Mouse (Mus musculus) heart, embryonic 16.5 days (tissue): ENCODE results near the gene Tcea2. TPM values are rescaled to one million over a fixed set of nuclear protein-coding genes. Genes with fewer than 3 reads are reported as not detected.
A peak's percentile ranks its signal among the peaks of the same experiment; 100 is the strongest.

Experiments used
- ATAC-seq: fragments of 200-750 bp; cut with Nextera tagmentation; replicated peaks from 2 replicates; pipeline ENCODE4 v1.8.0; 2017; ENCODE audit warnings: moderate number of reproducible peaks; ENCODE audit not compliant: insufficient read depth, low FRiP score; ENCODE audit errors: extremely low read depth
- H3K27ac ChIP-seq: fragments of 300-500 bp; sonication (generic); 2 replicates; pipeline ENCODE4 v1.5.1; 2014; ENCODE audit warnings: mild to moderate bottlenecking, low read length, control low read depth, moderate library complexity
- H3K27me3 ChIP-seq: fragments of 300-500 bp; sonication (generic); 2 replicates; pipeline ENCODE4 v1.6.1; 2014; ENCODE audit warnings: low read length, mixed read lengths; ENCODE audit not compliant: control insufficient read depth, insufficient read depth
- H3K36me3 ChIP-seq: fragments of 300-500 bp; sonication (generic); 2 replicates; pipeline ENCODE4 v1.6.1; 2014; ENCODE audit not compliant: control insufficient read depth, insufficient read depth
- H3K4me1 ChIP-seq: fragments of 300-500 bp; sonication (generic); 2 replicates; pipeline ENCODE4 v1.6.1; 2014; ENCODE audit warnings: low read length, mixed read lengths; ENCODE audit not compliant: control insufficient read depth, insufficient read depth
- H3K4me2 ChIP-seq: fragments of 300-500 bp; sonication (generic); 2 replicates; pipeline ENCODE4 v1.6.1; 2014; ENCODE audit warnings: low read depth, mild to moderate bottlenecking, control low read depth, low read length
- H3K4me3 ChIP-seq: fragments of 300-500 bp; sonication (generic); 2 replicates; pipeline ENCODE4 v1.5.1; 2014; ENCODE audit warnings: mild to moderate bottlenecking, control low read depth, low read length
- H3K9ac ChIP-seq: fragments of 300-500 bp; sonication (generic); 2 replicates; pipeline ENCODE4 v1.6.1; 2014; ENCODE audit warnings: low read length, control low read depth
- H3K9me3 ChIP-seq: fragments of 300-500 bp; sonication (generic); replicated peaks from 2 replicates; pipeline ENCODE4 v1.6.1; 2016; ENCODE audit warnings: low read length; ENCODE audit not compliant: control insufficient read depth
- WGBS: fragments of 180-500 bp; shearing (Covaris S2); extraction: QIAGEN DNeasy Blood & Tissue Kit; methylation state at CpG from one replicate; pipeline ENCODE4 v1.1.7; 2014; 5-methylcytosine and 5-hydroxymethylcytosine counted together
- polyA plus RNA-seq: library from polyadenylated mRNA; unstranded; fragments of >200 nt; fragmentation: Nextera tagmentation; extraction: Ambion mirVana; gene quantifications from 2 replicates; pipeline ENCODE4 v1.2.1, GENCODE M21; 2015

The Tcea2 gene
- polyA plus RNA-seq, 1 experiment from 2014 or later: 17.6 TPM

DNA sequence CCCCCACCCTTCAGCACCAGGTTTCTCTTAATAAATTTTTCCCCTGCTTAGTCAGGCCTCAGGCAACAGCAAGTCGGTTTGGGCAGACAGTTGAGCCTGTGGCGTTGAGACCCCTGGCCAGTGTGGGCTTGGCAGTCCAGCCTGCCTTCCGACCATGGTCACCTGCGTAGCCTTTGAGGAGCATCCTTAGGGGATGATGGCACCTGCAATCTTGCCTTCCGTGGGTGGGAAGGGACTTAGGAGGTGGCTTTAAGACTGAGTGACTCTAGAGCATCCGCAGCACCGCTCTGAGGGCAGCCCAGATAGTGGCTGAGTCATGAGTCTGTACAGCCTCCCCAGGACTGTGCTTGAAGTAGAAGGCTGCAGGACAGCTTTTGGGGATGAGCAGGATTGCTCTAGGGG, 607 bp downstream of the Tcea2 start:
- 15% methylated on average over 7 of the region's 7 CpGs for WGBS
- Histone ChIP-seq H3K9ac (peak overlapping the region; percentile 78), H3K4me1 (peaks cover 8% of the 10 kb centered on the region), H3K4me3 (peak overlapping the region; percentile 76), H3K27ac (no peak overlapping the region; the same call in 1 of the 2 replicates), H3K36me3 (peaks cover 2% of the 10 kb centered on the region; the same call in 1 of the 2 replicates), H3K9me3 (no peaks in the 10 kb centered on the region), H3K4me2 (peak overlapping the region; percentile 79), H3K27me3 (no peaks in the 10 kb centered on the region)
- ATAC-seq: peak; percentile 8

GRCm38 (mm10) chr2:181681978-181682377, 1.9 kb downstream of the Tcea2 start:
- ATAC-seq: no peak
- peaks cover 2% of the 10 kb centered on the region; the same call in 1 of the 2 replicates for H3K36me3 ChIP-seq
- WGBS: 84% methylated on average over 1 of the region's 1 CpGs
- H3K27ac ChIP-seq: no peak overlapping the region
- no peaks in the 10 kb centered on the region for H3K27me3 ChIP-seq
- no peak overlapping the region for H3K4me3 ChIP-seq
- H3K4me2 ChIP-seq: no peak overlapping the region
- H3K4me1 ChIP-seq: peaks cover 7% of the 10 kb centered on the region; the same call in 1 of the 2 replicates
- H3K9me3 ChIP-seq: no peaks in the 10 kb centered on the region
- no peak overlapping the region for H3K9ac ChIP-seq

DNA sequence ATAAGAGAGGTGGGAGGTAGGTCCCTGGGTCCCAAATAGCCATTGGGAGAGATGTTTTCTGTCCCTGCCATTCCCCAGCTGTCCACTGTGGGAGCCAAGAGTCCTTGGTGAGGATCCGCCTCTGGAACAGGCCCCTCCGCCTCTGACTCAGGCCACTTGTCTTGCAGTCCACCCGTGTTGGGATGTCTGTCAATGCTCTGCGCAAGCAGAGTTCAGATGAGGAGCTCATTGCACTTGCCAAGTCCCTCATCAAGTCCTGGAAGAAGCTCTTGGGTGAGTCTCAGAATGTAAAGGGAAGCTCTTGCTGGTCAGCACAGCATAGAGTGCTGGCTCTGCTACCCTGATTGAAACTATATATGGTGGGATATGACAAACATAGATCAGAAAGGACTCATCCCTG, 3.3 kb downstream of the Tcea2 start:
- H3K27ac ChIP-seq: no peak overlapping the region
- H3K4me3 ChIP-seq: no peak overlapping the region
- no peak for ATAC-seq
- no peaks in the 10 kb centered on the region for H3K9me3 ChIP-seq
- 51% methylated on average over 4 of the region's 4 CpGs for WGBS
- H3K27me3 ChIP-seq: no peaks in the 10 kb centered on the region
- peaks cover 7% of the 10 kb centered on the region; the same call in 1 of the 2 replicates for H3K4me1 ChIP-seq
- H3K9ac ChIP-seq: no peak overlapping the region
- H3K36me3 ChIP-seq: peaks cover 7% of the 10 kb centered on the region; the same call in 1 of the 2 replicates
- H3K4me2 ChIP-seq: no peak overlapping the region

- WGBS: 53% methylated on average over 1 of the region's 1 CpGs
- Histone ChIP-seq H3K27me3 (no peaks in the 10 kb centered on the region), H3K9ac (no peak overlapping the region), H3K4me2 (no peak overlapping the region), H3K4me3 (no peak overlapping the region), H3K27ac (no peak overlapping the region), H3K4me1 (peaks cover 3% of the 10 kb centered on the region; the same call in 1 of the 2 replicates), H3K36me3 (peaks cover 14% of the 10 kb centered on the region; the same call in 1 of the 2 replicates), H3K9me3 (no peaks in the 10 kb centered on the region)
- no peak for ATAC-seq
Measured at GRCm38 (mm10) chr2:181684713-181685112, 4.6 kb downstream of the Tcea2 start.

- no peak overlapping the region for H3K27ac ChIP-seq
- peaks cover 14% of the 10 kb centered on the region; the same call in 1 of the 2 replicates for H3K36me3 ChIP-seq
- no peak overlapping the region for H3K9ac ChIP-seq
- WGBS: 85% methylated on average over 4 of the region's 4 CpGs
- H3K4me2 ChIP-seq: no peak overlapping the region
- peaks cover 3% of the 10 kb centered on the region; the same call in 1 of the 2 replicates for H3K4me1 ChIP-seq
- ATAC-seq: no peak
- no peak overlapping the region for H3K4me3 ChIP-seq
- no peaks in the 10 kb centered on the region for H3K9me3 ChIP-seq
- H3K27me3 ChIP-seq: no peaks in the 10 kb centered on the region
Measured at GRCm38 (mm10) chr2:181685686-181686085, 5.6 kb downstream of the Tcea2 start.

GRCm38 (mm10) chr2:181687586-181687985, 7.5 kb downstream of the Tcea2 start:
- Histone ChIP-seq H3K27me3 (no peaks in the 10 kb centered on the region), H3K36me3 (peaks cover 14% of the 10 kb centered on the region; the same call in 1 of the 2 replicates), H3K4me1 (no peaks in the 10 kb centered on the region), H3K4me2 (no peak overlapping the region), H3K27ac (no peak overlapping the region), H3K9me3 (no peaks in the 10 kb centered on the region), H3K9ac (no peak overlapping the region), H3K4me3 (no peak overlapping the region)
- 94% methylated on average over 8 of the region's 8 CpGs for WGBS
- ATAC-seq: no peak

DNA sequence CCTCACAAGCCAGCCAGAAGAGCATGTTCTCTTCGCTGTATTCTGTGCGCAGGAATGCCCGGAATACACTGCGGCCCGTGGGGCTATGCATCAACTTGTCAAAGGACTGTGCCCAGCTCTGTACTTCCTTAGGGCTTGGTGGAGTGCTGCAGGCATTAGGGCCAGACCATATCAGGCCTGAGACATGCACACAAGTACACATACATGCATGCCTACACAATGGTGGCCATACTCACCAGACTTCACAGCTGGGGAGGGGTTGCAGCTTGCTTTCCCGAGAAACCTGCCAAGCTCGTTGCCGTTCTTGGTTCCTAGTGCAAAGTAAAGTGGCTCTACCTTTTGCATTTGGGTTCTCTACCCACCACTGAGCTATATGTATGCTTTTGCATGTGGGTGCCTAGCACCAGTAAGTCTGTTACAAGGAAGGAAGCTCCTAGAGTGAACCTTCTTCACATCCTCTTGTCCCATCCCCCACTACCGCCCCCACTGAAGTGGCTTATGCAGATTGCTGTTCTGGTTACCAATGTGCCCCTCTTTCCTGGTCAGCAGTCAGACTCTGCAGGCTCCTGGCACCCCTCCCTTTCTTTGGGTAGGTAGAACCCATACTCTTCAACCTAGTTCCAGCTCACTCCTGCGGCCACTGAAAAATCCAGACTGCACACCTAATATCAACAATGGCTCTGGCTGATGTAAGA, 9.5 kb downstream of the Tcea2 start:
- Histone ChIP-seq H3K27ac (no peak overlapping the region), H3K4me2 (no peak overlapping the region), H3K27me3 (no peaks in the 10 kb centered on the region), H3K9me3 (no peaks in the 10 kb centered on the region), H3K36me3 (peaks cover 13% of the 10 kb centered on the region; the same call in 1 of the 2 replicates), H3K9ac (no peak overlapping the region), H3K4me3 (no peak overlapping the region), H3K4me1 (peaks cover 3% of the 10 kb centered on the region; the same call in 1 of the 2 replicates)
- ATAC-seq: no peak
- WGBS: 89% methylated on average over 10 of the region's 10 CpGs

DNA sequence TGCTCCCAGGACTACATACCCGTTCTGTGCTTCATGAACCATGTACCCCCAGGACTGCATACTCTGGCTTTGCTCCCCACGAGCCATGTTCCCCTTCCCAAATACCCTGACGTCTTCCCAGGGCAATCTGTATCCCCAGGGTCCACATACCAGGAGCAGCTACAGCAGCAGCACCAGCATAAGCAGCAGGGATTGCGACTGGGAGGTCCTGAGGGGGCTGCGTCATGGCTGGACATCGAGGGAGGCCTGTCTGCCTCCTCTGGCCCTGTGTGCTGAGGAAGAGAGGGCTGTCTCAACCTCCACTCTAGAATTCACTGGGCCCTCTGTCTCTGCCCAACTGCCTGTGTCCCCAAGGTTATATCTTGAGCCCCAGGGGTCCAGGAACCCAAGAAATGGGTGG, 11.0 kb downstream of the Tcea2 start:
- no peak for ATAC-seq
- Histone ChIP-seq H3K27ac (no peak overlapping the region), H3K4me2 (no peak overlapping the region), H3K9ac (no peak overlapping the region), H3K4me1 (peaks cover 3% of the 10 kb centered on the region; the same call in 1 of the 2 replicates), H3K9me3 (no peaks in the 10 kb centered on the region), H3K27me3 (no peaks in the 10 kb centered on the region), H3K4me3 (no peak overlapping the region), H3K36me3 (peaks cover 12% of the 10 kb centered on the region; the same call in 1 of the 2 replicates)
- WGBS: 81% methylated on average over 6 of the region's 6 CpGs

GRCm38 (mm10) chr2:181691571-181691970, 11.5 kb downstream of the Tcea2 start:
- Histone ChIP-seq H3K9ac (no peak overlapping the region), H3K4me1 (peaks cover 3% of the 10 kb centered on the region; the same call in 1 of the 2 replicates), H3K9me3 (no peaks in the 10 kb centered on the region), H3K36me3 (peaks cover 12% of the 10 kb centered on the region; the same call in 1 of the 2 replicates), H3K27me3 (no peaks in the 10 kb centered on the region), H3K27ac (no peak overlapping the region), H3K4me2 (0 out of 2 replicates have a peak overlapping the region, but pooled peaks have one; percentile 10), H3K4me3 (no peak overlapping the region)
- no peak for ATAC-seq
- 72% methylated on average over 4 of the region's 4 CpGs for WGBS
